Mouse (Mus musculus) embryonic facial prominence, embryonic 14.5 days (tissue): ENCODE data around the gene Slirp. TPM values are rescaled to one million over a fixed set of nuclear protein-coding genes. Genes with fewer than 3 reads are reported as not detected.
"Not testable (repeated sequence)": the region's sequence is repeated elsewhere in the genome, so short reads cannot be mapped to it uniquely, and the experiment has no call there.

ENCODE experiments used
- ATAC-seq: fragments of 200-750 bp; cut with Nextera tagmentation; 2 replicates; pipeline ENCODE4 v1.8.0; 2017; ENCODE audit warnings: low read depth, moderate number of reproducible peaks, moderate TSS enrichment
- DNase-seq: peaks from one replicate; pipeline ENCODE4 v3.0.0-alpha.2; 2015; ENCODE audit warnings: low spot score
- H3K27ac ChIP-seq: fragments of 300-500 bp; sonication (generic); replicated peaks from 2 replicates; pipeline ENCODE4 v1.5.1; 2014; ENCODE audit warnings: low read depth, mild to moderate bottlenecking, low read length, moderate library complexity
- H3K27me3 ChIP-seq: fragments of 300-500 bp; sonication (generic); replicated peaks from 2 replicates; pipeline ENCODE4 v1.6.1; 2014; ENCODE audit warnings: low read length; ENCODE audit not compliant: control insufficient read depth, insufficient read depth
- H3K36me3 ChIP-seq: fragments of 300-500 bp; sonication (generic); 2 replicates; pipeline ENCODE4 v1.6.1; 2014; ENCODE audit warnings: low read length, mixed read lengths; ENCODE audit not compliant: control insufficient read depth, insufficient read depth
- H3K4me1 ChIP-seq: fragments of 300-500 bp; sonication (generic); 2 replicates; pipeline ENCODE4 v1.6.1; 2014; ENCODE audit warnings: antibody characterized with exemption, low read length; ENCODE audit not compliant: control insufficient read depth, insufficient read depth
- H3K4me2 ChIP-seq: fragments of 300-500 bp; sonication (generic); 2 replicates; pipeline ENCODE4 v1.6.1; 2014; ENCODE audit warnings: low read depth, mild to moderate bottlenecking, low read length, moderate library complexity, mixed read lengths
- H3K4me3 ChIP-seq: fragments of 300-500 bp; sonication (generic); 2 replicates; pipeline ENCODE4 v1.5.1; 2014; ENCODE audit warnings: low read depth, mild to moderate bottlenecking, low read length
- H3K9ac ChIP-seq: fragments of 300-500 bp; sonication (generic); 2 replicates; pipeline ENCODE4 v1.6.1; 2014; ENCODE audit warnings: low read depth, mild to moderate bottlenecking, low read length, moderate library complexity, mixed read lengths
- H3K9me3 ChIP-seq: fragments of 300-500 bp; sonication (generic); 2 replicates; pipeline ENCODE4 v1.6.1; 2016; ENCODE audit warnings: low read length; ENCODE audit not compliant: control insufficient read depth
- WGBS: fragments of 180-500 bp; shearing (Covaris S2); extraction: QIAGEN DNeasy Blood & Tissue Kit; methylation state at CpG from one replicate; pipeline ENCODE4 v1.1.7; 2014; 5-methylcytosine and 5-hydroxymethylcytosine counted together
- polyA plus RNA-seq: library from polyadenylated mRNA; unstranded; fragments of >200 nt; fragmentation: Nextera tagmentation; extraction: Ambion mirVana; gene quantifications from 2 replicates; pipeline ENCODE4 v1.2.1, GENCODE M21; 2014

Gene Slirp
- polyA plus RNA-seq, 1 experiment from 2014 or later = 304 TPM

- no peak for DNase-seq
- no peaks in the 10 kb centered on the region for H3K9me3 ChIP-seq
- H3K27ac ChIP-seq = peak overlapping the region; percentile 87; the same call in 1 of the 2 replicates
- peak overlapping the region; percentile 95 for H3K9ac ChIP-seq
- peak overlapping the region; percentile 100 for H3K4me3 ChIP-seq
- peaks cover 52% of the 10 kb centered on the region for H3K36me3 ChIP-seq
- H3K4me1 ChIP-seq = 0 out of 2 replicates have a peak, but pooled peaks cover 5% of the 10 kb centered on the region
- no peaks in the 10 kb centered on the region for H3K27me3 ChIP-seq
- 3% methylated on average over 16 of the region's 16 CpGs for WGBS
- ATAC-seq = 0 out of 2 replicates have a peak, but pooled peaks have one; percentile 1
- H3K4me2 ChIP-seq = peak overlapping the region; percentile 85
Observed at GRCm38 (mm10) chr12:87444211-87444610, 515 bp downstream of the Slirp start.

GRCm38 (mm10) chr12:87449456-87449855, 5.8 kb downstream of the Slirp start:
- Histone ChIP-seq H3K27me3 (no peaks in the 10 kb centered on the region), H3K4me3 (no peak overlapping the region), H3K27ac (no peak overlapping the region), H3K4me2 (no peak overlapping the region), H3K4me1 (no peaks in the 10 kb centered on the region), H3K9me3 (no peaks in the 10 kb centered on the region), H3K9ac (no peak overlapping the region), H3K36me3 (peaks cover 81% of the 10 kb centered on the region)
- ATAC-seq = no peak
- 88% methylated on average over 9 of the region's 9 CpGs for WGBS
- DNase-seq = no peak

- WGBS = 94% methylated on average over 6 of the region's 6 CpGs
- no peak overlapping the region for H3K27ac ChIP-seq
- no peaks in the 10 kb centered on the region for H3K4me1 ChIP-seq
- no peak for ATAC-seq
- no peak overlapping the region for H3K4me3 ChIP-seq
- H3K9ac ChIP-seq = no peak overlapping the region
- DNase-seq = no peak
- H3K4me2 ChIP-seq = no peak overlapping the region
- H3K36me3 ChIP-seq = peaks cover 83% of the 10 kb centered on the region
- H3K9me3 ChIP-seq = no peaks in the 10 kb centered on the region
- H3K27me3 ChIP-seq = no peaks in the 10 kb centered on the region
Observed at GRCm38 (mm10) chr12:87464678-87465297, 21.1 kb downstream of the Slirp start.

GRCm38 (mm10) chr12:87470263-87471136, 26.8 kb downstream of the Slirp start:
- H3K4me3 ChIP-seq = peak overlapping the region; percentile 82
- H3K4me1 ChIP-seq = peaks cover 9% of the 10 kb centered on the region; the same call in 1 of the 2 replicates
- no peaks in the 10 kb centered on the region for H3K9me3 ChIP-seq
- 51% methylated on average over 7 of the region's 7 CpGs for WGBS
- ATAC-seq (no peak), DNase-seq (no peak)
- peaks cover 28% of the 10 kb centered on the region for H3K36me3 ChIP-seq
- H3K4me2 ChIP-seq = peak overlapping the region; percentile 65
- no peak overlapping the region for H3K27ac ChIP-seq
- peak overlapping the region; percentile 94 for H3K9ac ChIP-seq
- H3K27me3 ChIP-seq = no peaks in the 10 kb centered on the region

DNA sequence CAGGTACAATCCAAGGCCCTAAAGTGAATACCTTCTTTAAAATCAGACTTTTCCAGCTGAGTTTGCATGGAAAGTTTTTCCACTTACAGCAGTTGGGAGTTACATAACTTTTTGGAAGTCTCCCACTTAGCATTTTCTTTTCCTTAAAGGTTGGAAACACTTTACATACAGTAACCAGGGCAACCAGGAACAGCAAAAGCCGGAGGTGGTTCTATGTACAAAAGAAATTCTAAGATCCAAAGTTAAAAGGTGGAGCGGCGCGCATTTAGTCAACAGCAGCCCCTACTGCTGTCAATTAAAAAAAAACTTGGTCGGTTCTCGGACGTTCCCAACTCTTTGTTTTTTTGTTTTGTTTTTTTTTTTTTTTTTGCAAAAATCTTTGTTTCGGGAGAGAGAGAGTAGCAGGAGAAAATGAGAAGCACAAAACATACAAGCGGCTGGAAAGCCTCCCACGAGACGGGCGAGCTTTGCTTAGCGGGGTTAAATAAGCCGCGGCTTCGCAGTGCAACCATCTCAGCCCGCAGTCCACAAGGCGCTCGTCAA, 27.8 kb downstream of the Slirp start:
- H3K9me3 ChIP-seq = no peaks in the 10 kb centered on the region
- ATAC-seq (no peak), DNase-seq (peak; percentile 55)
- peak overlapping the region; percentile 82 for H3K4me3 ChIP-seq
- peaks cover 9% of the 10 kb centered on the region; the same call in 1 of the 2 replicates for H3K4me1 ChIP-seq
- H3K27ac ChIP-seq = peak overlapping the region; percentile 89
- peaks cover 22% of the 10 kb centered on the region for H3K36me3 ChIP-seq
- peak overlapping the region; percentile 65 for H3K4me2 ChIP-seq
- no peaks in the 10 kb centered on the region for H3K27me3 ChIP-seq
- WGBS = under 1% methylated on average over 19 of the region's 19 CpGs
- H3K9ac ChIP-seq = peak overlapping the region; percentile 94

DNA sequence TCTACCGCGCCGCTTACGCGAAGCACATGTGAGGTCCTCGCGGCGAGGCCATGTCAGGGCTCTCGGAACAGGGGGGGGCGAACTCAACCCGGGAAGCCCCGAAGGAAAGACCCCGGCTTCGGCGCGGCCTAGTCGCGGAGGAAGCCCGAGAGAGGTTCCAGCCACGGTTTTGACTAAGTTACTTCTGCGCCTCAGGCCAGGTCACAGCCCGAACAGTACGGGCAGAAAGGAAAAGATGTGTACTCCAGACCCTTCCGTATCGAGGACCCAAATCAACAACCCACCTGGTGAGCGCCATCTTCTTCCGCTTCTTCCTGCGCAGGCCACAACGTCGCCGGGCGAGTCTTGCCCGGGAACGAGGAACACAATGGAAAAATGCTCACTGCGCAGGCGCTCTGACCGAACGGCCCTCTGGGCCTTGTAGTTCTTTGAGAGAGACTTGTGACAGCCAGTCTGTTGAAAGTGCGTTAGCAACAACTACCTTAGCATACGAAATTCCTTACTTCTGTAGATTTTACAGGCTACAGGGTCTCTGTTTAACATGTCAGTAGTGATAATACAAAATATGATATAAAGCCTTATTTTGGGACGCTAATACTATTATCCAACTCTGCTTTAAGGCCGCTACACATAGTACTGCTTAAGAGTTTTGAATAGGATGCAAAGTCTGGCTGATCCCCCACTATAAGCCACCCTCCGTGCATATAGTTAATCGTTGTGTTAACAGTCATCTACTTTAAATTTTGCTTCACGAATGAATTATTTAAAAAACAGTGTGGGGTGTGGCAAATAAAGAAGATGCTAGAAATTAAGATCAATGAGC, 28.5 kb downstream of the Slirp start, which contains the start of gene Snw1:
Gene Snw1 (minus strand): TSS at position 311 of the 823 bp plus-strand sequence.
- 3% methylated on average over 40 of the region's 45 CpGs for WGBS
- H3K9me3 ChIP-seq = no peaks in the 10 kb centered on the region
- DNase-seq (peak; percentile 97), ATAC-seq (peak; percentile 97)
- no peaks in the 10 kb centered on the region for H3K27me3 ChIP-seq
- H3K36me3 ChIP-seq = peaks cover 15% of the 10 kb centered on the region
- H3K4me2 ChIP-seq = peak within 1 kb of the TSS; percentile 65
- peak within 1 kb of the TSS; percentile 94 for H3K9ac ChIP-seq
- H3K4me3 ChIP-seq = peak within 1 kb of the TSS; percentile 82
- peaks cover 9% of the 10 kb centered on the region; the same call in 1 of the 2 replicates for H3K4me1 ChIP-seq
- H3K27ac ChIP-seq = peak within 1 kb of the TSS; percentile 89

DNA sequence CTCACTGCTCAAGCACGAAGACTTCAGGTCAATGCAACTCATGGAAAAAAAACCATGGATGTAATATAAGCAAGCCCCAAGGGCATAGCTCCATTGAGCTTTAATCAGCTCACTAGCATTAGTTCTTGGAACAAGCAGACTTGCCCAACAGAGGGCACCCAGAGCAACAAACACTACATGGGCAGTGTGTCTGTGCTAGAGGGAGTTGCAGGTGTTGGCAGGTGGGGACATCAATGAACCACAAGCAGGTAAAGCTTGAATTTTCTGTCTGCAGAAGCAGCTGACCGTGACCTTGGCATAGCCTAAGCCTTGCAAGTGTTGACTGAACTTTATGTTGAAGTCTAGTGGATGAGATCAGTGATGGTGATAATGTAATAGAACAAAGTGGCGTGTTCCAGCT, 31.1 kb downstream of the Slirp start:
- DNase-seq = no peak
- Histone ChIP-seq H3K36me3 (no peaks in the 10 kb centered on the region), H3K4me2 (no peak overlapping the region), H3K4me3 (no peak overlapping the region), H3K9me3 (no peaks in the 10 kb centered on the region), H3K27ac (no peak overlapping the region), H3K9ac (no peak overlapping the region), H3K4me1 (peaks cover 9% of the 10 kb centered on the region; the same call in 1 of the 2 replicates), H3K27me3 (no peaks in the 10 kb centered on the region)
- no peak for ATAC-seq
- 77% methylated on average over 3 of the region's 3 CpGs for WGBS

DNA sequence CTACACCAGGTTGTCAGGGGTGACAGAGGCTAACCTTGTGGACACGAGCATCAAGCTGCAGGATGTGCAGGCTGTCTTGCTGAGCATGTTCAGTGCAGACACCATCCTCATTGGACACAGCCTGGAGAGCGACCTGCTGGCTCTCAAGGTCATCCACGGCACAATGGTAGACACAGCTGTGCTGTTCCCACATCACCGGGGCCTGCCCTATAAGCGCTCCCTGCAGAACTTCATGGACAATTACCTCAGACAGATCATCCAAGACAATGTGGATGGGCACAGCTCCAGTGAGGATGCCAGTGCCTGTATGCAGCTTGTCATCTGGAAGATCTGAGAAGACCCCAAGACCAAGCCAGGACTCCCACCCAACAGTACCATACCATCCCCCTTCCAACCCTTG, 38.8 kb downstream of the Slirp start:
- H3K4me1 ChIP-seq, H3K9me3 ChIP-seq, H3K4me3 ChIP-seq, H3K36me3 ChIP-seq, H3K9ac ChIP-seq, DNase-seq, H3K27ac ChIP-seq, H3K27me3 ChIP-seq, H3K4me2 ChIP-seq, ATAC-seq: not testable (repeated sequence)
- WGBS = 88% methylated on average over 4 of the region's 5 CpGs
